14 mouse cellular contexts compared by ENCODE assay signal in the genomic region with DNA sequence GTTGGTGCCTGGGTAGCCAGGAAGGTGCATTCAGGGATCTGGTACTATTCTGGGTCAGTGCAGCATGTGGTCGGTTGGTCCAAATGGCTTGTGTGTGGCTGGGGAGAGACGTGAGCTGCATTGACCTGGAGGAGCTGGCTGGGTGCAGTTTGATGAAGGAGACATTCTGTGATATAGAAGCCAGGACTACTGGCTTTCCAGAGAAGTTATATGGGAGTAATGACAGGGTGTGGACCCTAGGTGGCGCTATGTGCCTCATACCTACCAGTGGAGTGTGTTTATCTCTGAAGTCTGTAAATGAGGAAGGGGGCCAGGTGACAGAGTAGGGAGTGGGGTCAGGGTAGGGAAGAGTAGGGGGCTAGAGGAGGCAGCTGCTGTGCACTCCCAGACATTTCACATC. TPM values are rescaled to one million over a fixed set of nuclear protein-coding genes. Genes with fewer than 3 reads are reported as not detected.
DNase-seq lines count a peak whose midpoint lies in the region; ATAC-seq and TF ChIP-seq lines count a peak whose summit lies in the region.
"Had no signal": no experiment of that assay in that cellular context is flagged by ENCODE, and none has a peak within 500 bp of the region (broad histone marks: within the 10 kb centered on the region; RNA-seq: fewer than 3 reads in every experiment).

No protein-coding gene starts in this region.

- no peak for ATAC-seq in forebrain, postnatal 0 days
- ATAC-seq: Patski had no signal

- TF ChIP-seq POLR2A in kidney, adult 2 months (IDR thresholded peaks at IDR 0.05; ENCODE audit: low read depth, low read length), result no peak
- no peak for TF ChIP-seq POLR2A in CH12.LX (IDR thresholded peaks at IDR 0.05; ENCODE audit: low read depth, low read length)
- TF ChIP-seq POLR2A in cortical plate, adult 2 months (IDR thresholded peaks at IDR 0.05; ENCODE audit: extremely low read depth, insufficient read depth, low read length), result no peak

- H3K4me1 ChIP-seq in kidney, adult 2 months (ENCODE audit: control insufficient read depth, insufficient read depth, low read length), result no peaks in the 10 kb centered on the region
- H3K4me1 ChIP-seq in CH12.LX (ENCODE audit: control insufficient read depth in 1 of 2, insufficient read depth in 2 of 2), result peaks cover 0 to 7% of the 10 kb centered on the region in 2 experiments; a peak in 2 of 4 replicates
- H3K4me1 ChIP-seq in cortical plate, adult 2 months (ENCODE audit: control insufficient read depth, insufficient read depth, low read length), result no peaks in the 10 kb centered on the region
- no peaks in the 10 kb centered on the region for H3K4me1 ChIP-seq in forebrain, postnatal 0 days (ENCODE audit: insufficient read depth)
- H3K4me1 ChIP-seq: forebrain, embryonic 12.5 days had no signal

- dilution Hi-C loops in CH12.LX (cut with MboI; ENCODE audit: extremely low pct_ligation_motif_present, extremely low pct_unique_long_range_greater_than_20kb, low sequenced_read_pairs), result no loop called here

- no peaks in the 10 kb centered on the region for H3K36me3 ChIP-seq in kidney, adult 2 months (ENCODE audit: control insufficient read depth, insufficient read depth, low read length)
- no peaks in the 10 kb centered on the region for H3K36me3 ChIP-seq in CH12.LX (replicated peaks in 1 of 2; ENCODE audit: control insufficient read depth in 1 of 2, insufficient read depth in 1 of 2, low read length in 1 of 2)
- peaks cover 11% of the 10 kb centered on the region for H3K36me3 ChIP-seq in forebrain, postnatal 0 days (ENCODE audit: insufficient read depth)
- H3K36me3 ChIP-seq: forebrain, embryonic 12.5 days had no signal

- peaks cover 24% of the 10 kb centered on the region for H3K9me3 ChIP-seq in CH12.LX (replicated peaks; ENCODE audit: low read length)
- H3K9me3 ChIP-seq in forebrain, postnatal 0 days (ENCODE audit: low read length), result no peaks in the 10 kb centered on the region

- TF ChIP-seq EP300 in CH12.LX (IDR thresholded peaks at IDR 0.05; ENCODE audit: low read length), result no peak

- no peak overlapping the region for H3K4me2 ChIP-seq in CH12.LX (ENCODE audit: insufficient read depth, low read depth, poor library complexity, severe bottlenecking)
- no peak overlapping the region for H3K4me2 ChIP-seq in forebrain, postnatal 0 days (ENCODE audit: low read depth)
- H3K4me2 ChIP-seq: forebrain, embryonic 12.5 days had no signal

- H3K4me3 ChIP-seq in kidney, adult 2 months (ENCODE audit: insufficient read depth, low read depth, low read length), result no peak overlapping the region
- no peak overlapping the region for H3K4me3 ChIP-seq in CH12.LX (replicated peaks in 1 of 3; ENCODE audit: low read depth in 2 of 3, low read length in 2 of 3, poor library complexity in 1 of 3)
- H3K4me3 ChIP-seq in cortical plate, adult 2 months (ENCODE audit: insufficient read depth, low read length), result no peak overlapping the region
- no peak overlapping the region for H3K4me3 ChIP-seq in forebrain, postnatal 0 days (ENCODE audit: low read depth, low read length)
- H3K4me3 ChIP-seq: forebrain, embryonic 12.5 days had no signal

- in situ Hi-C loops in CH12.LX (cut with MboI; ENCODE audit: low pct_ligation_motif_present, low pct_unique_long_range_greater_than_20kb, low sequenced_read_pairs), result loop anchor here (5.0 kb wide), 1 partner anchor 53 kb away; no protein-coding TSS in a partner anchor

- DNase-seq in kidney, adult 2 months, result no peak
- DNase-seq in kidney, postnatal 14 days, result no peak
- peak; percentile 50 for DNase-seq in A20 (ENCODE audit: low read depth, low spot score)
- DNase-seq in CH12.LX (ENCODE audit: extremely low read depth), result peak; percentile 29
- no peak for DNase-seq in forebrain, postnatal 0 days
- DNase-seq in adrenal gland, adult 8-10 months, result no peak
- DNase-seq: gastrocnemius, postnatal 36 days; left cerebral cortex, postnatal 4 days; spleen, adult 18-20 months; thymus, adult 2 months had no signal

- H3K9ac ChIP-seq in CH12.LX (ENCODE audit: insufficient read depth, low read depth), result no peak overlapping the region
- H3K9ac ChIP-seq in forebrain, postnatal 0 days, result no peak overlapping the region
- H3K9ac ChIP-seq: forebrain, embryonic 12.5 days had no signal

- TF ChIP-seq RAD21 in CH12.LX (IDR thresholded peaks at IDR 0.05; ENCODE audit: low read depth, low read length), result no peak; the same call in 1 of the 2 replicates

- no peaks in the 10 kb centered on the region for H3K79me2 ChIP-seq in CH12.LX (replicated peaks; ENCODE audit: control insufficient read depth, extremely low read depth, insufficient read depth, poor library complexity, severe bottlenecking)

- WGBS in kidney, adult 2 months, result 49% methylated on average over 3 of the region's 3 CpGs
- WGBS in forebrain, postnatal 0 days, result 45% methylated on average over 3 of the region's 3 CpGs

- H3K27ac ChIP-seq in kidney, adult 2 months (ENCODE audit: insufficient read depth, low read depth, low read length), result no peak overlapping the region
- H3K27ac ChIP-seq in CH12.LX (ENCODE audit: insufficient read depth, low read depth), result no peak overlapping the region
- no peak overlapping the region for H3K27ac ChIP-seq in cortical plate, adult 2 months (ENCODE audit: insufficient read depth, low read length)
- H3K27ac ChIP-seq in forebrain, postnatal 0 days (ENCODE audit: low read depth, low read length), result no peak overlapping the region
- H3K27ac ChIP-seq: forebrain, embryonic 12.5 days; macrophage had no signal

- peak; percentile 31; the same call in 1 of the 2 replicates for TF ChIP-seq CTCF in kidney, adult 2 months (conservative IDR thresholded peaks at IDR 0.05; ENCODE audit: insufficient read depth, insufficient read length, low read depth, low read length)
- TF ChIP-seq CTCF in CH12.LX (conservative IDR thresholded peaks at IDR 0.05 in 1 of 2, IDR thresholded peaks at IDR 0.05 in 1 of 2; ENCODE audit: low read depth in 2 of 2, low read length in 2 of 2), result peak; percentile 62 to 64
- TF ChIP-seq CTCF in cortical plate, adult 2 months (IDR thresholded peaks at IDR 0.05; ENCODE audit: extremely low read depth, insufficient read depth, low read length), result peak; percentile 38
- TF ChIP-seq CTCF in forebrain, postnatal 0 days (IDR thresholded peaks at IDR 0.05; ENCODE audit: low read depth), result no peak

- no peaks in the 10 kb centered on the region for H3K27me3 ChIP-seq in kidney, adult 2 months (replicated peaks; ENCODE audit: control insufficient read depth, insufficient read depth, low read length)
- peaks cover 67% of the 10 kb centered on the region for H3K27me3 ChIP-seq in CH12.LX (replicated peaks)
- H3K27me3 ChIP-seq in forebrain, postnatal 0 days (ENCODE audit: insufficient read depth, low read length), result no peaks in the 10 kb centered on the region

TF ChIP-seq in CH12.LX, 34 proteins besides CTCF, POLR2A, EP300 and RAD21:
- TF ChIP-seq SMC3 (IDR thresholded peaks at IDR 0.05; ENCODE audit: low read depth, low read length) (0 out of 2 replicates have a peak, but pooled peaks have one; percentile 7), UBTF (IDR thresholded peaks at IDR 0.05; ENCODE audit: low read depth, low read length) (no peak), E2F4 (IDR thresholded peaks at IDR 0.05; ENCODE audit: insufficient replicate concordance, low read depth, low read length) (no peak), CHD1 (IDR thresholded peaks at IDR 0.05; ENCODE audit: low read depth, low read length) (no peak), BHLHE40 (IDR thresholded peaks at IDR 0.05; ENCODE audit: low read depth, low read length) (no peak)

RNA-seq across cellular contexts. Expression of gene Jph3, which starts 21.1 kb away (rescaled TPM):
- 0.07 and 0.20 TPM in 2 replicates for polyA plus RNA-seq in kidney, adult 2 months (2012; rRNA removed)
- total RNA-seq in CH12.LX (2012; rRNA removed) (0.17 and 0.21 TPM in 2 replicates), CH12.LX (2014; rRNA removed) (not detected in 2 replicates)
- polyA plus RNA-seq in CH12.LX (2012; ENCODE audit: insufficient read length, low read depth), result 0.21 and 0.31 TPM in 2 replicates
- 196 and 211 TPM in 2 replicates for polyA plus RNA-seq in cortical plate, adult 2 months (2012; rRNA removed)
- 64.2 and 65.8 TPM in 2 replicates for total RNA-seq in forebrain, postnatal 0 days (2014; rRNA removed)
- polyA plus RNA-seq in forebrain, postnatal 0 days (2015; fragmentation: Nextera tagmentation; extraction: Ambion mirVana), result 123 and 127 TPM in 2 replicates
- total RNA-seq in adrenal gland, adult 8-10 months (2022), result 1 to 10 TPM; 3.2 to 6.1 (median 4.6) TPM
- total RNA-seq: gastrocnemius, postnatal 36 days had no signal

Comparison
In these comparisons a context has a peak if more than half of its experiments do, and no peak if none do; other contexts are left out.
1. DNase-seq: peak in A20 (single experiment) and CH12.LX (single experiment); none in kidney, adult 2 months (single experiment), kidney, postnatal 14 days (single experiment), forebrain, postnatal 0 days (single experiment) and adrenal gland, adult 8-10 months (single experiment).
2. RNA of gene Jph3, which starts 21.1 kb away (polyA plus RNA-seq): 196 to 211 TPM in cortical plate, adult 2 months and 123 to 127 TPM in forebrain, postnatal 0 days; 0.21 to 0.31 TPM in CH12.LX and 0.07 to 0.20 TPM in kidney, adult 2 months; every median in the first group is over 10 times any median in the second.